Mouse (Mus musculus): Measurements from ENCODE around the gene Chd9. TPM values are rescaled to one million over a fixed set of nuclear protein-coding genes. Genes with fewer than 3 reads are reported as not detected.

Gene Chd9
- polyA plus RNA-seq, 1 experiment from 2014 or later, result 117 TPM

- DNase-seq (ENCODE audit: low spot score), result peak; percentile 59
- Histone ChIP-seq H3K9me3 (replicated peaks; ENCODE audit: low read length) (no peaks in the 10 kb centered on the region), H3K36me3 (ENCODE audit: insufficient read depth, low read length) (no peaks in the 10 kb centered on the region), H3K27ac (peak overlapping the region; percentile 75), H3K4me1 (replicated peaks; ENCODE audit: insufficient read depth, low read length) (peaks cover 7% of the 10 kb centered on the region), H3K27me3 (ENCODE audit: insufficient read depth, low read length) (no peaks in the 10 kb centered on the region), H3K4me3 (replicated peaks; ENCODE audit: low read depth, low read length) (0 out of 2 replicates have a peak overlapping the region, but pooled peaks have one; percentile 48), H3K4me2 (ENCODE audit: low read length) (peak overlapping the region; percentile 74), H3K9ac (ENCODE audit: low read depth, low read length) (0 out of 2 replicates have a peak overlapping the region, but pooled peaks have one; percentile 13)
- 12% methylated on average over 12 of the region's 12 CpGs for WGBS
- no peak for TF ChIP-seq CTCF (IDR thresholded peaks at IDR 0.05; ENCODE audit: low read depth)
- ATAC-seq (replicated peaks; ENCODE audit: low FRiP score, low read depth), result peak; percentile 21; the same call in 1 of the 2 replicates
These were observed 48.1 kb downstream of the Chd9 start for GRCm38 (mm10) chr8:90876213-90876721.

GRCm38 (mm10) chr8:90876722-90877429 is 48.7 kb downstream of the Chd9 start:
- Histone ChIP-seq H3K36me3 (ENCODE audit: insufficient read depth, low read length) (no peaks in the 10 kb centered on the region), H3K4me1 (replicated peaks; ENCODE audit: insufficient read depth, low read length) (peaks cover 7% of the 10 kb centered on the region), H3K4me2 (ENCODE audit: low read length) (peak overlapping the region; percentile 74), H3K27me3 (ENCODE audit: insufficient read depth, low read length) (no peaks in the 10 kb centered on the region), H3K27ac (peak overlapping the region; percentile 75), H3K9ac (ENCODE audit: low read depth, low read length) (peak overlapping the region; percentile 46), H3K9me3 (replicated peaks; ENCODE audit: low read length) (no peaks in the 10 kb centered on the region), H3K4me3 (replicated peaks; ENCODE audit: low read depth, low read length) (peak overlapping the region; percentile 48)
- DNase-seq (ENCODE audit: low spot score) (peak; percentile 75), ATAC-seq (replicated peaks; ENCODE audit: low FRiP score, low read depth) (peak; percentile 90)
- no peak; the same call in 1 of the 2 replicates for TF ChIP-seq CTCF (IDR thresholded peaks at IDR 0.05; ENCODE audit: low read depth)
- under 1% methylated on average over 24 of the region's 24 CpGs for WGBS

- Histone ChIP-seq H3K36me3 (ENCODE audit: insufficient read depth, low read length) (no peaks in the 10 kb centered on the region), H3K9me3 (replicated peaks; ENCODE audit: low read length) (no peaks in the 10 kb centered on the region), H3K27ac (peak overlapping the region; percentile 75), H3K4me3 (replicated peaks; ENCODE audit: low read depth, low read length) (peak overlapping the region; percentile 48), H3K27me3 (ENCODE audit: insufficient read depth, low read length) (no peaks in the 10 kb centered on the region), H3K4me1 (replicated peaks; ENCODE audit: insufficient read depth, low read length) (peaks cover 7% of the 10 kb centered on the region), H3K9ac (ENCODE audit: low read depth, low read length) (peak overlapping the region; percentile 46), H3K4me2 (ENCODE audit: low read length) (peak overlapping the region; percentile 74)
- no peak for TF ChIP-seq CTCF (IDR thresholded peaks at IDR 0.05; ENCODE audit: low read depth)
- WGBS, result 8% methylated on average over 11 of the region's 11 CpGs
- ATAC-seq (replicated peaks; ENCODE audit: low FRiP score, low read depth) (no peak), DNase-seq (ENCODE audit: low spot score) (peak; percentile 26)
These were observed 49.4 kb downstream of the Chd9 start for GRCm38 (mm10) chr8:90877430-90877975.

- Histone ChIP-seq H3K9ac (ENCODE audit: low read depth, low read length) (no peak overlapping the region), H3K4me3 (replicated peaks; ENCODE audit: low read depth, low read length) (no peak overlapping the region), H3K27me3 (ENCODE audit: insufficient read depth, low read length) (no peaks in the 10 kb centered on the region), H3K27ac (no peak overlapping the region), H3K4me1 (replicated peaks; ENCODE audit: insufficient read depth, low read length) (peaks cover 7% of the 10 kb centered on the region), H3K36me3 (ENCODE audit: insufficient read depth, low read length) (no peaks in the 10 kb centered on the region), H3K9me3 (replicated peaks; ENCODE audit: low read length) (no peaks in the 10 kb centered on the region), H3K4me2 (ENCODE audit: low read length) (no peak overlapping the region)
- 76% methylated on average over 6 of the region's 6 CpGs for WGBS
- DNase-seq (ENCODE audit: low spot score), result no peak
- no peak for ATAC-seq (replicated peaks; ENCODE audit: low FRiP score, low read depth)
- no peak for TF ChIP-seq CTCF (IDR thresholded peaks at IDR 0.05; ENCODE audit: low read depth)
These were observed 50.4 kb downstream of the Chd9 start for GRCm38 (mm10) chr8:90878551-90878950.

GRCm38 (mm10) chr8:90880041-90880440 is 51.9 kb downstream of the Chd9 start:
- Histone ChIP-seq H3K9ac (ENCODE audit: low read depth, low read length) (no peak overlapping the region), H3K27ac (no peak overlapping the region), H3K4me3 (replicated peaks; ENCODE audit: low read depth, low read length) (no peak overlapping the region), H3K4me1 (replicated peaks; ENCODE audit: insufficient read depth, low read length) (peaks cover 7% of the 10 kb centered on the region), H3K4me2 (ENCODE audit: low read length) (no peak overlapping the region), H3K9me3 (replicated peaks; ENCODE audit: low read length) (no peaks in the 10 kb centered on the region), H3K36me3 (ENCODE audit: insufficient read depth, low read length) (no peaks in the 10 kb centered on the region), H3K27me3 (ENCODE audit: insufficient read depth, low read length) (no peaks in the 10 kb centered on the region)
- ATAC-seq (replicated peaks; ENCODE audit: low FRiP score, low read depth) (no peak), DNase-seq (ENCODE audit: low spot score) (no peak)
- WGBS, result 67% methylated on average over 4 of the region's 4 CpGs
- TF ChIP-seq CTCF (IDR thresholded peaks at IDR 0.05; ENCODE audit: low read depth), result no peak

GRCm38 (mm10) chr8:90881181-90881580 is 53.0 kb downstream of the Chd9 start:
- no peak for TF ChIP-seq CTCF (IDR thresholded peaks at IDR 0.05; ENCODE audit: low read depth)
- DNase-seq (ENCODE audit: low spot score) (no peak), ATAC-seq (replicated peaks; ENCODE audit: low FRiP score, low read depth) (no peak)
- no peak overlapping the region for H3K4me2 ChIP-seq (ENCODE audit: low read length)
- H3K9ac ChIP-seq (ENCODE audit: low read depth, low read length), result no peak overlapping the region
- peaks cover 7% of the 10 kb centered on the region for H3K4me1 ChIP-seq (replicated peaks; ENCODE audit: insufficient read depth, low read length)
- no peaks in the 10 kb centered on the region for H3K9me3 ChIP-seq (replicated peaks; ENCODE audit: low read length)
- no peaks in the 10 kb centered on the region for H3K27me3 ChIP-seq (ENCODE audit: insufficient read depth, low read length)
- WGBS, result 89% methylated on average over 5 of the region's 5 CpGs
- H3K27ac ChIP-seq, result no peak overlapping the region
- no peak overlapping the region for H3K4me3 ChIP-seq (replicated peaks; ENCODE audit: low read depth, low read length)
- no peaks in the 10 kb centered on the region for H3K36me3 ChIP-seq (ENCODE audit: insufficient read depth, low read length)

All from kidney, postnatal 0 days (tissue).